ENCODE assay signal across 8 mouse cellular contexts in the genomic region with DNA sequence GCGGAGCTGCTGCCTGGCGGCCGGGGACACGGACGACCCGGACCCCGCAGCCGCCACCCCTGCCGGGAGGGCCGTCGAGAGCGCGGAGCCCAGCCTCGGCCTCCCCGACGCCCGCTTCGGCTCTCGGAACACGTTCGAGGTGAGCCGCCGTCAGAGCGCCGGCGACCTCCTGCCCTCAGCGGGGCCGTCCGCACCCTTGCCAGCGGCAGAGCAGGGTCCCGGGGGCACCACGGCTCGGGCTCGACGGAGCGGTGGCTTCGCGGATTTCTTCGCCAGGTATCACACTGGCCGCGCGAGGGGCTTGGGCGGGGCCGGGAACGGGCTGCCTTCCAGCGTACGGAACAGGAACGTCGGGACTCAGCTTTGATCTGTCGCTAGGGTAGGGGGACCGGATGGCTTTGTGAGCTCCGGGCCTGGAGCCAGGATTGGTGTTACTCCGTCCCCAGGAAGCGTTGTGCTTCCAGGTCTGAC. TPM values are rescaled to one million over a fixed set of nuclear protein-coding genes. Genes with fewer than 3 reads are reported as not detected.
DNase-seq lines count a peak whose midpoint lies in the region; ATAC-seq and TF ChIP-seq lines count a peak whose summit lies in the region.

No protein-coding gene starts in this region.

- peak; percentile 44 for ATAC-seq in forebrain, postnatal 0 days
- ATAC-seq in lung, postnatal 0 days: peak; percentile 59

- peak overlapping the region; percentile 67 for H3K4me3 ChIP-seq in cerebellum, adult 2 months (replicated peaks; ENCODE audit: insufficient read depth, low read depth, low read length)
- H3K4me3 ChIP-seq in forebrain, postnatal 0 days (ENCODE audit: low read depth, low read length): peak overlapping the region; percentile 91
- H3K4me3 ChIP-seq in lung, postnatal 0 days (ENCODE audit: low read depth, low read length): peak overlapping the region; percentile 85

- H3K27me3 ChIP-seq in cerebellum, adult 2 months (ENCODE audit: control insufficient read depth, insufficient read depth, low read length): no peaks in the 10 kb centered on the region
- no peaks in the 10 kb centered on the region for H3K27me3 ChIP-seq in forebrain, postnatal 0 days (ENCODE audit: insufficient read depth, low read length)
- H3K27me3 ChIP-seq in lung, postnatal 0 days (replicated peaks; ENCODE audit: insufficient read depth, low read length): no peaks in the 10 kb centered on the region

- peak; percentile 81 for DNase-seq in R1 (ENCODE audit: low read depth, low spot score)
- DNase-seq in cerebellum, adult 2 months: peak; percentile 55 to 57
- DNase-seq in forebrain, postnatal 0 days: peak; percentile 65
- DNase-seq in heart, postnatal 4 days: peak; percentile 73
- DNase-seq in layer of hippocampus, adult 8-10 months (ENCODE audit: low spot score in 2 of 2): peak; percentile 15 to 20
- peak; percentile 80 for DNase-seq in lung, postnatal 0 days (ENCODE audit: low spot score)
- peak; percentile 56 for DNase-seq in ovary, postnatal 36 days (ENCODE audit: low spot score)
- DNase-seq in urinary bladder, postnatal 25 days (ENCODE audit: low spot score): peak; percentile 34

- under 1% methylated on average over 54 of the region's 54 CpGs for WGBS in cerebellum, adult 2 months
- under 1% methylated on average over 54 of the region's 54 CpGs for WGBS in forebrain, postnatal 0 days
- WGBS in lung, postnatal 0 days: under 1% methylated on average over 41 of the region's 54 CpGs

- H3K9ac ChIP-seq in forebrain, postnatal 0 days: peak overlapping the region; percentile 88
- H3K9ac ChIP-seq in lung, postnatal 0 days (replicated peaks; ENCODE audit: low read depth): peak overlapping the region; percentile 73

- TF ChIP-seq POLR2A in cerebellum, adult 2 months (IDR thresholded peaks at IDR 0.05; ENCODE audit: borderline replicate concordance, insufficient read depth, low read length): no peak

- TF ChIP-seq EP300 in lung, postnatal 0 days (IDR thresholded peaks at IDR 0.05): no peak

- H3K9me3 ChIP-seq in forebrain, postnatal 0 days (ENCODE audit: low read length): no peaks in the 10 kb centered on the region
- no peaks in the 10 kb centered on the region for H3K9me3 ChIP-seq in lung, postnatal 0 days (ENCODE audit: low read length)

- peak overlapping the region; percentile 56 for H3K4me2 ChIP-seq in forebrain, postnatal 0 days (ENCODE audit: low read depth)
- H3K4me2 ChIP-seq in lung, postnatal 0 days (replicated peaks; ENCODE audit: low read depth, low read length): peak overlapping the region; percentile 68

- TF ChIP-seq CTCF in cerebellum, adult 2 months (IDR thresholded peaks at IDR 0.05; ENCODE audit: borderline replicate concordance, insufficient read depth, low read depth, low read length): no peak
- no peak for TF ChIP-seq CTCF in forebrain, postnatal 0 days (IDR thresholded peaks at IDR 0.05; ENCODE audit: low read depth)
- TF ChIP-seq CTCF in lung, postnatal 0 days (IDR thresholded peaks at IDR 0.05): peak; percentile 3; the same call in 1 of the 2 replicates

- peaks cover 2% of the 10 kb centered on the region; the same call in 1 of the 2 replicates for H3K4me1 ChIP-seq in cerebellum, adult 2 months (ENCODE audit: control insufficient read depth, insufficient read depth, low read length)
- H3K4me1 ChIP-seq in forebrain, postnatal 0 days (ENCODE audit: insufficient read depth): peaks cover 4% of the 10 kb centered on the region; the same call in 1 of the 2 replicates
- H3K4me1 ChIP-seq in lung, postnatal 0 days (ENCODE audit: insufficient read depth, low read depth, low read length): peaks cover 7% of the 10 kb centered on the region; the same call in 1 of the 2 replicates

- H3K36me3 ChIP-seq in forebrain, postnatal 0 days (ENCODE audit: insufficient read depth): no peaks in the 10 kb centered on the region
- no peaks in the 10 kb centered on the region for H3K36me3 ChIP-seq in lung, postnatal 0 days (ENCODE audit: insufficient read depth, low read length)

- peak overlapping the region; percentile 83 for H3K27ac ChIP-seq in cerebellum, adult 2 months (ENCODE audit: insufficient read depth, low read length)
- H3K27ac ChIP-seq in forebrain, postnatal 0 days (ENCODE audit: low read depth, low read length): peak overlapping the region; percentile 94
- peak overlapping the region; percentile 89 for H3K27ac ChIP-seq in lung, postnatal 0 days (ENCODE audit: low read length)

RNA-seq across cellular contexts. Expression of gene Tbc1d12, which starts 0.8 kb away (rescaled TPM):
- polyA plus RNA-seq in cerebellum, adult 2 months (2012; rRNA removed): 9.2 and 9.8 TPM in 2 replicates
- 30.7 and 34.2 TPM in 2 replicates for total RNA-seq in forebrain, postnatal 0 days (2014; rRNA removed)
- 5.2 and 5.5 TPM in 2 replicates for polyA plus RNA-seq in forebrain, postnatal 0 days (2015; fragmentation: Nextera tagmentation; extraction: Ambion mirVana)
- 1 to 10 TPM; 6.1 TPM for total RNA-seq in heart, postnatal 4 days (2021)
- 10 to 100 TPM; 11.7 to 12.5 (median 12.2) TPM for total RNA-seq in layer of hippocampus, adult 8-10 months (2022)
- 2.8 and 3.3 TPM in 2 replicates for polyA plus RNA-seq in lung, postnatal 0 days (2015; fragmentation: Nextera tagmentation; extraction: Ambion mirVana)

RNA-seq across cellular contexts. Expression of gene Noc3l, which starts 18.2 kb away (rescaled TPM):
- polyA plus RNA-seq in cerebellum, adult 2 months (2012; rRNA removed): 9.8 and 9.9 TPM in 2 replicates
- 11.8 and 12.0 TPM in 2 replicates for total RNA-seq in forebrain, postnatal 0 days (2014; rRNA removed)
- polyA plus RNA-seq in forebrain, postnatal 0 days (2015; fragmentation: Nextera tagmentation; extraction: Ambion mirVana): 1.5 and 1.9 TPM in 2 replicates
- 1 to 10 TPM; 6.6 to 6.9 TPM for total RNA-seq in heart, postnatal 4 days (2021)
- 10 to 100 TPM; 12.7 to 16.1 (median 14.5) TPM for total RNA-seq in layer of hippocampus, adult 8-10 months (2022)
- 1.9 and 2.3 TPM in 2 replicates for polyA plus RNA-seq in lung, postnatal 0 days (2015; fragmentation: Nextera tagmentation; extraction: Ambion mirVana)

Comparison
In these comparisons a context has a peak if more than half of its experiments do, and no peak if none do; other contexts are left out.
1. Peak in every context shown above with its lines: DNase-seq, ATAC-seq, H3K4me3 ChIP-seq and H3K27ac ChIP-seq.
2. DNase-seq: peak in every context shown above with its lines; median percentile 81 in R1; 80 in lung, postnatal 0 days; 73 in heart, postnatal 4 days; 65 in forebrain, postnatal 0 days; 56 in cerebellum, adult 2 months; 56 in ovary, postnatal 36 days; 34 in urinary bladder, postnatal 25 days; 18 in layer of hippocampus, adult 8-10 months.